Mouse (Mus musculus) A20 (cell line): ENCODE measurements around the gene Smagp.
"Not testable (repeated sequence)": the region's sequence is repeated elsewhere in the genome, so short reads cannot be mapped to it uniquely, and the experiment has no call there.

Experiments
- DNase-seq: peaks from one replicate; pipeline ENCODE4 v3.0.0-alpha.2; 2011; ENCODE audit warnings: low read depth, low spot score

Gene Smagp

DNA sequence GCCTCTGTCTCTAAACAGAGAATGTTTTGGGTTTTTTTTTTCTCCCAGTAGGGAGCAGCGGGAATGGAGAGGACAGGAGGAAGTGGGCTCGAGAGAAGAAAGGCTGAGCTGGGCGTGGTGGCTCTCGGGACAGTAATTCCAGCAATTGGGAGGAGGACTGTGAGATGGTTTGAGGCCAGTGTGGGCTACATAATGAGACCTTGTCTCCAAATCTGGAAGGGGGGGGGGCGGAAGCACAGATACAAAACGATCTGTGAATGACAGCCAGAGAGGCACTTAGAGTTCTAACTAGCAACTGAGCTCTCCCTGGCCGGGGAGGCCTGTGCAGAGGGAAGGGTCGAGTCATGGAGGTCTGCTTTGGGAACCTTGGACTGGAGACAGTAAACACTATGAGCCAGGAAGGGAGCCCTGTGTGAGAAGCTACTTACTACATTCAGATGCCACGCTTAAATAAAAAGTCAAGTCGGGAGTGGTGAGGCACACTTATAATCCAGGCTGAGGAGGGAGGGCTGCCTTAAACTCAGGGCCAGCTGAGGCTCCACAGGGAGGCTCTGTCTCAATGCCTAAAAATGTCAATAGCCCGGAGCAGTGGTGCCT, 8.9 kb downstream of the Smagp start:
- no peak for DNase-seq

DNA sequence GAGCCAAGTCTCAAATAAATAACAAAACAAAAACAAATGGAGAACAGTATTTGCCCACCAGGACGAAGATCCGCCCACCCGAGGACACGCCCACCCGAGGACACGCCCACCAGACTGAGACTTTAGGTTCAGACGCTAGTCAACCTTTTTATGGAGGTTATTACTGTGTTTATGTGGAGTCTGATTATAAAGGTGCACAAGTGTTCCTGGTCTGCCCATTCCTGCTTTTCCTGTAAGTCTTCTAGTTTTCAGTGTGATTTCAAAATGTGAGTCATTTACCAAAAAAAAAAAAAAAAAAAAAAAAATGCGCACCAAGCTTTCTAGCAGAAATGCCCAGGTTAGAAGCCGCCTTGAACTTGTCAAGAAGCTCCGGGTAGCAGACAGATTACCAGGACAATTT, 9.5 kb downstream of the Smagp start:
- DNase-seq: peak; percentile 30

- DNase-seq: no peak
Measured at GRCm38 (mm10) chr15:100624435-100624834, 12.3 kb downstream of the Smagp start.

DNA sequence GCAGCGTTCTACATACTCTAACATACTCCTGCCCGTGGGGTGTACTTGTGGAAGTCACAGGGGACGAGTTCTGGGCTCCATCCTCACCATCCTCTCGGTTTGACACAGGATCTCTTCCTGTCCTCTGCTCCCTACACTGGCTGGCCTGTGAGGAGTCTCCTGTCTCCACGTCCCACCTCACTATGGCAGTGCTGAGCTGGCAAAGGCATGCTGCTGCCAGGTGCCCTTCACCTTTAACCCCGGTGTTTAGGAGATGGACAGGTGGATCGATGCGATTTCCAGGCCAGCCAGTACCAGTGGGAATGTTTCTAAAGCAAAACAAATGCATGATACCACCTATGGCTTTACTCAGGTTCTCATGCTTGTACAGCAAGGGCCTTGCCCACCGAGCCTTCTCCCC, 13.0 kb downstream of the Smagp start:
- DNase-seq: no peak

DNA sequence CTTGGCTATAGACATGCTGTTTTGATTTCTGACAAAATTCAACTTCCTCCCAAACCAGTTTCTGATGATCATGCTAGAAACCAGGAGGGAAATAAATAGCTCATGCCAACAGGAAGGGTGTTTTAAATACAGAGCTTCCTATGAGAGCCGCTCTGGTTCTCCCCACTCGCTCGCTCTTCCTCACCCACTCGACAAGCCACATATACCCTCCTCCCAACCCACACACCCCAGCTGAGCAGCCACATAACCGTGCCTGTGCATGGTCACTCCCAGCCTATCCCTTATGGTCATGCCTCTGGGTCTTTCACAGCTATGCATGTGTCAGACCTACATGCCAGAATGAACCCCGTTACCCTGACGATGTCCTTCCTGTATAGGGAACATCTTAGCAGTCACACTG, 14.6 kb downstream of the Smagp start:
- no peak for DNase-seq

DNA sequence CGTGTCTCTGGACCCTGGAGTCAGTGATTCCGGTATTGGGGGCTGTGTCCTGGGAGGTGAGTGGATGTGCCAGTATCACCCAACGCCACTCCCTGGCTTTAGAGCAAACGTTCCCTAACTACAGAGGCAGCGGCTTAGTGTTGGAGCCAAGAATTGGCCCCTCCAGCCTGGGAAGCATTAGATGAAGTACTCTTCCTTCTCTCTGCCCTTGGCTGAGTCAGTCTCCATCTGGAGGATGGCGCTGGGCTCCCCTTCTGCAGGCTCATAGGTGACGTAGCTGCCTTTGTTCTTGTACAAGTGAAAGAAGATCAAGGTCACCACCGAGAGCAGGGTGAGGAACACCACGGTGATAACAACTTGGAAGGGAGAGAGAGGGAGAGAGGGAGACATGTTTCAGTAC, 15.1 kb downstream of the Smagp start:
- DNase-seq: not testable (repeated sequence)

DNA sequence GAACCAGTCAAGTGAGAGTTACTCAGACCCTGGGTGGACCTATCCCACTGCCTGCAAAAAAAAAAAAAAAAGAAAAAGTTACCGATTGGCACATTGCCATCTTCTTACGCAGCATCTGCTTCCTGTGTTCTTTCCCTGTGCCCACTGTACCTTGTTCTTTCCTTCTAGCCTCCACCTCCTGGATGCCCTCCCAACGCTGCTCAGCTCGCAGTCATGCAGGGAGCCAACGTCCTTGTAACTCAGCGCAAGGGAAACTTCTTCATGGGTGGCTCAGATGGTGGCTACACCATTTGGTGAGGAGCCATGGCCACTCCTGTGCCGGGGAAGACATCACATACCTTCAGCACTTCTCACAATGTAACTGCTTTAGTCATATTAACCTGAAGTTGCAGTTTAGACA, 17.5 kb downstream of the Smagp start:
- DNase-seq: no peak

- DNase-seq: no peak
Measured at GRCm38 (mm10) chr15:100616221-100616620, 20.5 kb downstream of the Smagp start.

DNA sequence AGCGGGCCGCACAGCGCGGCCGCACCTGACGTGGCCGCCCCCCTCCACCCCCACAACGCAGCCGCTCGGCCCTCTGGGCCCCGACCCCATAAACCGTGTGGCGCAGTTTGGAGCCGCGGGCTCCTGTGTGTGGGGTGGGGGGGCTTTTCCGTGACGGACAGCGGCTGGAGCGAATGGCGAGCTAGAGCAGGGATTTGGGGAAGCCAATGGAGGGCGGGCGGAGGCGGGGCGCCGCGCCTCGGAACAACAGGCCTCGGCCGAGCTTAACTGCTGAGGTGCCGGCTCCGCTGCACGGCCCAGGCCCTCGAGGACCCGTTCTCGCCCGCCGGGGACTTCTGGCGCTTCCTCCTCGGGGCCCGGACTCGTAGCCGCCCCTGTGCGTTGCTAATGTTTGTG, 20.9 kb downstream of the Smagp start:
- DNase-seq: peak; percentile 93

- peak; percentile 99 for DNase-seq
Measured at GRCm38 (mm10) chr15:100614996-100615824, 21.5 kb downstream of the Smagp start, which contains the start of gene Dazap2. Gene Dazap2, plus strand, starts transcription at chr15:100615349.

- peak; percentile 96 for DNase-seq
Measured at GRCm38 (mm10) chr15:100614218-100614995, 22.3 kb downstream of the Smagp start.

DNA sequence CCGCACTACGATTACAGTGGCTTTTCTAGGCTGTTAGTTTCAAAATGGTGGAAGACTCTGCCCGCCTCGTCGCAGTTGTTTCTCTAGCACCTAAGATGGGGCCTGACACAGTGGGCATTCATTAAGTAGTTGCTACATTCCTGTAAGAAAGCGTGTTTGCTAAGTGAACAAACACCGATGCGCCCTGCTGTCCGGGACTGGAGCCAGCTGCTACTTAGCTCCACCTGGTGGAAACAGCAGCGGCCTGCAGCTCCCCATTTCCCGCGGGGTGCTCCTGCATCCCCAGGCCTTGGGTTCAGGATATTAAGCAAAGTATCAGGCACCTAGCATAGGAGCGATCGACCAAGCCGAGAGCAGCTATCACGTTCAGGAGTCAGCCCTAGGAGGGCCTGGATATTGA, 23.2 kb downstream of the Smagp start:
- peak; percentile 86 for DNase-seq

DNA sequence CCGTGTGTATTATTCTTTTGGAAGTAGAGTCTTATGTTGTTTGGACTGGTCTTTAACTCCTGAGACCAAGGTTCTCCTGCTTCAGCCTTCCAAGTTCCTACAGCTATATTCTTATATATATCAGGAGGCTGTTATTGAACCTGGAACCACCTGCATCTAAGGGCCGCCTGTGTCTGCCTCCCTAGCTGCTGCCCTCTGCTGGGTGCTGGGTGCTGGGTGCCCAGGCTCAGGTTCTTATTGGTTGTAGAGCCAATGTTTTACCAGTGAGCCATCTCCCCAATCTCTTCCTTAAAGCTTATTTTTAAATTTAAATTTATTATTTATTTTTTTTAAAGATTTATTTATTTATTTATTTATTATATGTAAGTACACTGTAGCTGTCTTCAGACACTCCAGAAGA, 24.3 kb downstream of the Smagp start:
- DNase-seq: peak; percentile 72

DNA sequence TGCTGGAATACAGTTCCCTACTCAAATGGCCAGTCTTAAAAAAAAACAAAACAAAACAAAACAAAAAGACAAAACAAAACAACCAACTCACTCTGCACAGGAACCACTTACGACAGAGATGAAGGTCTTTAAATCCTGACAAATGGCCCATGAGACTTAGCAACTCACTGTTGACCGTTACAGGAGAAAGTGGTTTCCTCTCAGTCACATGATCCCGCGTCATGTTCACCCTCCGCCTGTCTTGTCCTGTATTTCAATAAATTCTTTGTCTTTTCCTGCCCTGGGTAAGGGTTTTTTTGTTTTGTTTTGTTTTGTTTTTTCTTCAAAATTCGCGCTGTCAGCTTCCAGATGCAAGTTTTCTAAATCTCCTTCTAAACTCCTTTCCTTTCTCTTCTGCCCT, 24.8 kb downstream of the Smagp start:
- DNase-seq: no peak

GRCm38 (mm10) chr15:100606677-100607076, 30.1 kb downstream of the Smagp start:
- peak; percentile 26 for DNase-seq

GRCm38 (mm10) chr15:100601669-100602068, 35.1 kb downstream of the Smagp start:
- DNase-seq: no peak

- DNase-seq: no peak
Measured at GRCm38 (mm10) chr15:100600696-100601272, 36.0 kb downstream of the Smagp start.

DNA sequence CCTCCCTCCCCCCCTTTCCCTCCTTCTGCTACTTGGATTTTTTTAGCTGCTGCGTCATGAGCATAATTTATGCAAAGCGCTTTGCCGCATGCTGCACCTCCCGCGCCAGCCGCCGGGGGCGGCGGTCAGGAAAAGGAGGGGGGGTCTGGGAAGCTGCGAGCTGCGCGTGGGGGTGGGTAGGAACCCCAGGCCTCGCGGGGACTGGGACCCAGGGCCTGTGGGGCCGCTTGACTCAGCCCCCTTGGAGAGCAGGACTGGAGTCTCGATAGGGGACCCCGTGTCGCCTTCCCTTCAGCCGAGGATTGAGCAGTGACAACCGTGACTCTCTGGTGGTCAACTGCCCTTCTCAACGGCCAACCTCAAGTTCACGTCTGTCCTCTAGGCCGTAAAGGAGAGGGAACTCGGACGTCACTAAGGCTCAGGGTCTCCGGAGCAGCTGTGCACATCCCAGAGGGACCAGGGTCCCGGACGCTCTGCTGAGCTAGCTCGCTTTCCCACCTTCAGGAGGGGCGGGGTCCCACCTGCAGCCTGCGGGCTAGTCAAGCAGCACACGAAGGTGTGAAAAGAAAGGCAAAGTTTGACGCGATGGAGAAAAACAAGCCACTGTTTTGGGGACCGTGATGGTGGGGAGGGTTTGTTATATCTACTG, 36.6 kb downstream of the Smagp start:
- DNase-seq: peak; percentile 87

DNA sequence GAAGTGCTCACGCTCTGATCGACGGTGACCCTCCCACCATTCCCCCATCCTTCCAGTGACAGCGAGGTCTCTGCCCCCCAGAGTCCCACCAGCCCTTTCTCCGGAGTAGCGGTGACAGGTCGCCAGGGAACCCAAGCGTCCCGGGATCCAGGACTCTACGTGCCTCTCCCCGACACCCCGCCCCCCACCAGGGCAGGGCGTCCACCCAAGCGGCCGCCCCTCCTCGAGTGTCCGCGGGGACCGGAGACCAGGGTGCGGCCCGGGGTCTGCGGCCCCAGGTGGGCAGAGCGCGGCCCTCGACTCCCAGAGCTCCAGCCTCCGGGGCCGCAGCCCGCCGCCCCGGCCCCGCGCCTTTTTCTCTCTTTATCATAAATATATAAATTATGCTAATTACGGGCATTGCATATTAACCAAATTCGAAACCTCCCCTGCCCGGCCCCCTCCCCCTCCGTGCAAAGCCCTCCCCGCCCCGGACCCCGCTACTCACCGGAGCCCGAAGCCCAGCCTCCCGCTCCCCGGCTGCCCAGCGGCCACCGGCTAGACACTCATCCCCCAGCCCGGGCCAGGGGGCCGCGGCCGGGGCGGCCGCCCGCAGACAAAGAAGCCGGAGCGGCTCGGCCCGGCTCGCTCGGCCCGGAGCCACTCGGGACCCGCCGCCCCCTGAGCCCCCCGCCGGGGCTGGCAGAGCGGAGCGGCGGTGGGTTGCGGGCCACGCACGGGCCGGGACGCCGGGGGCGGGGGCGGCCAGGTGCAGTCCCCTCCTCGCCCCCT, 37.3 kb downstream of the Smagp start, which contains the start of gene Pou6f1:
TSS of gene Pou6f1 (minus strand) at position 709 of the 771 bp plus-strand sequence.
- peak; percentile 51 for DNase-seq

DNA sequence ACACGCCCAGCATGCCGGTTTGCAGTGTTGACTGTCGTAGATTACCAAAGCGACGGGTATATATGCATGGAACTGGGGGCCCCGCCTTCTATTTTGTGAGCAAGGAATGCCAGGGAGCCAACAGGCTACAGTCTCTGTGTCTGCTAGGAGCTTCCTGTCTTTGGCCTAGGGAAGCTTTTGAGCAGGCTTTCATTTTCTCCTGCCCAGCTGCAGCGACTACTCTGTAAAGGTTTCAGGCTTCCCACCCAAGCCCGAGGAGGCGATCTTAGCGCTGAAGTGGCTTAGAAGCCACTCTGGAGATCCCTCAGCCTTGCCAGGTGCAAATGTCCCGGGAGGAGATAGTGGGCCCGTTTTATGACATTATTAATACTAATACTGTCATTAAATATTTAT, 37.9 kb downstream of the Smagp start:
- peak; percentile 60 for DNase-seq
